Mouse (Mus musculus): ENCODE data around the gene Fam241b.
A peak's percentile ranks its signal among the peaks of the same experiment; 100 is the strongest.

Fam241b gene

GRCm38 (mm10) chr10:62132691-62133281 is 10.9 kb downstream of the Fam241b start, which contains the start of gene Neurog3:
Gene Neurog3, plus strand, starts transcription at chr10:62133090.
- DNase-seq (ENCODE audit: inconsistent age in 2 of 2, low spot score in 1 of 2), result no peak

GRCm38 (mm10) chr10:62128316-62128951 is 15.3 kb downstream of the Fam241b start:
- no peak for DNase-seq (ENCODE audit: inconsistent age in 2 of 2, low spot score in 1 of 2)

- no peak for DNase-seq (ENCODE audit: inconsistent age in 2 of 2, low spot score in 1 of 2)
Observed at GRCm38 (mm10) chr10:62127711-62128231, 15.9 kb downstream of the Fam241b start.

GRCm38 (mm10) chr10:62127137-62127536 is 16.6 kb downstream of the Fam241b start:
- DNase-seq (ENCODE audit: inconsistent age in 2 of 2, low spot score in 1 of 2), result no peak

- no peak for DNase-seq (ENCODE audit: inconsistent age in 2 of 2, low spot score in 1 of 2)
Observed at GRCm38 (mm10) chr10:62113865-62114647, 29.7 kb downstream of the Fam241b start.

GRCm38 (mm10) chr10:62111207-62111576 is 32.5 kb downstream of the Fam241b start:
- no peak for DNase-seq (ENCODE audit: inconsistent age in 2 of 2, low spot score in 1 of 2)

GRCm38 (mm10) chr10:62110504-62111206 is 33.1 kb downstream of the Fam241b start:
- DNase-seq (ENCODE audit: inconsistent age in 2 of 2, low spot score in 1 of 2), result peak; percentile 87 to 95

- no peak for DNase-seq (ENCODE audit: inconsistent age in 2 of 2, low spot score in 1 of 2)
Observed at GRCm38 (mm10) chr10:62107048-62107447, 36.7 kb downstream of the Fam241b start.

- peak; percentile 41 to 83 for DNase-seq (ENCODE audit: inconsistent age in 2 of 2, low spot score in 1 of 2)
Observed at GRCm38 (mm10) chr10:62104835-62105576, 38.7 kb downstream of the Fam241b start.

GRCm38 (mm10) chr10:62101504-62102439 is 41.9 kb downstream of the Fam241b start:
- peak; percentile 52 to 89 for DNase-seq (ENCODE audit: inconsistent age in 2 of 2, low spot score in 1 of 2)

- DNase-seq (ENCODE audit: inconsistent age in 2 of 2, low spot score in 1 of 2), result no peak
Observed at GRCm38 (mm10) chr10:62099749-62100403, 43.8 kb downstream of the Fam241b start.

- no peak for DNase-seq (ENCODE audit: inconsistent age in 2 of 2, low spot score in 1 of 2)
Observed at GRCm38 (mm10) chr10:62094401-62094800, 49.3 kb downstream of the Fam241b start.

- no peak for DNase-seq (ENCODE audit: inconsistent age in 2 of 2, low spot score in 1 of 2)
Observed at GRCm38 (mm10) chr10:62093903-62094302, 49.8 kb downstream of the Fam241b start.

- no peak for DNase-seq (ENCODE audit: inconsistent age in 2 of 2, low spot score in 1 of 2)
Observed at GRCm38 (mm10) chr10:62089486-62089885, 54.2 kb downstream of the Fam241b start.

- no peak for DNase-seq (ENCODE audit: inconsistent age in 2 of 2, low spot score in 1 of 2)
Observed at GRCm38 (mm10) chr10:62089071-62089470, 54.6 kb downstream of the Fam241b start.

- DNase-seq (ENCODE audit: inconsistent age in 2 of 2, low spot score in 1 of 2), result peak; percentile 52 to 77
Observed at GRCm38 (mm10) chr10:62088411-62088810, 55.3 kb downstream of the Fam241b start.

GRCm38 (mm10) chr10:62086826-62087225 is 56.9 kb downstream of the Fam241b start:
- no peak for DNase-seq (ENCODE audit: inconsistent age in 2 of 2, low spot score in 1 of 2)

- no peak for DNase-seq (ENCODE audit: inconsistent age in 2 of 2, low spot score in 1 of 2)
Observed at GRCm38 (mm10) chr10:62086044-62086443, 57.7 kb downstream of the Fam241b start.

Data from adrenal gland, adult (tissue).